Mouse (Mus musculus) layer of hippocampus, adult 8-10 months (tissue): Measurements from ENCODE around the gene Nim1k. TPM values are rescaled to one million over a fixed set of nuclear protein-coding genes. Genes with fewer than 3 reads are reported as not detected.

ENCODE experiments used
- DNase-seq, 2 experiments: peaks; one replicate each; pipeline ENCODE4 v3.0.0; 2022; ENCODE audit warnings: low spot score in 2 of 2
- total RNA-seq, 4 experiments: library from RNA; stranded (reverse); gene quantifications; 2 replicates each; pipeline ENCODE4 v1.2.4; 2022

Nim1k gene
- total RNA-seq, 4 experiments from 2014 or later, result 14.4 to 15.1 (median 14.7) TPM

- DNase-seq, result peak; percentile 99 to 100
Measured at GRCm38 (mm10) chr13:119690039-119690728, 65.5 kb downstream of the Nim1k start, which contains the start of gene Hmgcs1. TSS of gene Hmgcs1 (plus strand) at chr13:119690379.

- DNase-seq, result no peak
Measured at GRCm38 (mm10) chr13:119689709-119690038, 66.0 kb downstream of the Nim1k start.

- no peak for DNase-seq
Measured at GRCm38 (mm10) chr13:119684416-119685177, 71.1 kb downstream of the Nim1k start.

GRCm38 (mm10) chr13:119681161-119681560, 74.5 kb downstream of the Nim1k start:
- no peak for DNase-seq

GRCm38 (mm10) chr13:119679721-119680120, 76.0 kb downstream of the Nim1k start:
- no peak for DNase-seq

DNA sequence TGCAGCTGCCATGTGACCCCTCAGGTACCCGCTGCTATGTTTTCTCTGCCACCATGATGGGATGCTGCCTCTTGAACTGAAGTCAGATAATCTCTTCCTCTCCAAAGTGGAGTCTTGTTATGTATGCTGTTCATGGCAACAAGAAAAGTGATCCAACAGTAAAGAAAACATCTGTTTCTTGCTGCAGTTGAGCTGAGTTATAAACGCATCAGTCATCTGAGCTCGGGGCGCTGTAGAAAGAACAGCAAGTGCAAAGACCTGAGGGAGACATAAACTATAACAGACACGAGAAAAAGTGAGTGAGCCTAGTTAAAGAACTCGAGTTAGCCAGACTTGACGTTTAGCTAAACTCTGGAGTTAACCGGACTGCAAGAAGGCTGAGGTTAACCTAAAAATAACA, 76.9 kb downstream of the Nim1k start:
- DNase-seq, result no peak

GRCm38 (mm10) chr13:119661420-119661819, 94.3 kb downstream of the Nim1k start:
- DNase-seq, result peak in 1 of 2 experiments; percentile 33

Other genes starting within 250 kb of the Nim1k start
- 1 to 10 TPM; 1.3 to 2.2 (median 1.7) TPM for gene Ccl28, start 132.1 kb downstream of the Nim1k start, total RNA-seq
- gene Hmgcs1, start 65.5 kb downstream of the Nim1k start, total RNA-seq, result 100 to 1,000 TPM; 196 to 290 (median 240) TPM
- 10 to 100 TPM; 39.9 to 44.0 (median 41.3) TPM for gene Zfp131, start 35.0 kb upstream of the Nim1k start, total RNA-seq
- gene AF067063, start 74.3 kb upstream of the Nim1k start, total RNA-seq, result not detected
- not detected for gene D13Ertd608e, start 80.1 kb upstream of the Nim1k start, total RNA-seq
- gene Tcstv1, start 138.9 kb upstream of the Nim1k start, total RNA-seq, result not detected
- gene Gm21761, start 173.4 kb upstream of the Nim1k start, total RNA-seq, result not detected
- gene B020031M17Rik, start 194.9 kb upstream of the Nim1k start, total RNA-seq, result not detected